Mouse (Mus musculus): ENCODE data around the gene Slc4a10. TPM values are rescaled to one million over a fixed set of nuclear protein-coding genes. Genes with fewer than 3 reads are reported as not detected.

Gene Slc4a10
- polyA plus RNA-seq, 1 experiment from 2014 or later = 34.0 TPM

Other genes with a start within 250 kb of the Slc4a10 start
- 0.24 and 0.56 TPM in 2 replicates for gene Tbr1, start 243.5 kb upstream of the Slc4a10 start, polyA plus RNA-seq (2014; fragmentation: Nextera tagmentation; extraction: Ambion mirVana)

Measured in hindbrain, embryonic 14.5 days (tissue).